ENCODE assay signal across 13 mouse cellular contexts in genomic region chr15:82956310-82956709, GRCm38 (mm10).
"Had no signal": no experiment of that assay in that cellular context is flagged by ENCODE, and none has a peak within 500 bp of the region (broad histone marks: within the 10 kb centered on the region; RNA-seq: fewer than 3 reads in every experiment).

No protein-coding gene starts in this region.

- H3K36me3 ChIP-seq: limb, embryonic 10.5 days; liver, embryonic 15.5 days; neural tube, embryonic 12.5 days had no signal

- H3K9me3 ChIP-seq: limb, embryonic 10.5 days; liver, embryonic 15.5 days; neural tube, embryonic 12.5 days had no signal

- H3K4me3 ChIP-seq: layer of hippocampus, adult 2 months; limb, embryonic 10.5 days; liver, embryonic 15.5 days; neural tube, embryonic 12.5 days had no signal

- H3K9ac ChIP-seq: liver, embryonic 15.5 days; neural tube, embryonic 12.5 days had no signal

- H3K27ac ChIP-seq: kidney, postnatal 0 days; layer of hippocampus, adult 2 months; liver, embryonic 15.5 days; neural tube, embryonic 12.5 days; stomach, postnatal 0 days had no signal

- DNase-seq: kidney, postnatal 36 days; lung, adult 2 months; lung, postnatal 36 days; midbrain, embryonic 14.5 days; thymus, postnatal 4 days had no signal

- ATAC-seq: lung, postnatal 0 days had no signal

- H3K4me2 ChIP-seq: liver, embryonic 11.5 days; liver, embryonic 15.5 days; neural tube, embryonic 12.5 days had no signal
